Comparison of ENCODE assay signal across 15 mouse cellular contexts in the genomic region with DNA sequence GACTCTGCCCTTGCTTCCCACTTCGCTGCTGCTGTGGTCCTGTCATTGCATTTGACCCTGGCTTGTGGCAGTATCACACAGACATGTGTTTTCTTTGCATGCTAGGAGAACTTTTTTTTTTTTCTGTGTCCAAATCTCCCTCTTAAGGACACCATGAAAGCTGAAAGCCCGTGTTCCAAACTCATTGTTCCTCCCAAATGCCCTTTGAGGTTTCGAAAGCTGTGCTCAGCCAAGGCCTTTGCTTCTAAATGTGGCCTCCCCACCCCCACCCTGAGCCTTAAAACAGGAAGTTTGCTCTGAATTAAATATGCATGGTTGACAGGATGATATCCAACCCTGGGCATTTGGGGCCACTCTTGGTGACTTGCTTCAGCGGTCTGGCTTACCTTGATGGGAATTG. TPM values are rescaled to one million over a fixed set of nuclear protein-coding genes. Genes with fewer than 3 reads are reported as not detected.
A peak's percentile ranks its signal among the peaks of the same experiment; 100 is the strongest.
DNase-seq lines count a peak whose midpoint lies in the region; ATAC-seq and TF ChIP-seq lines count a peak whose summit lies in the region.
"Had no signal": no experiment of that assay in that cellular context is flagged by ENCODE, and none has a peak within 500 bp of the region (broad histone marks: within the 10 kb centered on the region; RNA-seq: fewer than 3 reads in every experiment).

No protein-coding gene starts in this region.

- no peak for ATAC-seq in kidney, postnatal 0 days (replicated peaks; ENCODE audit: low FRiP score, low read depth)
- ATAC-seq in liver, postnatal 0 days: peak; percentile 27; the same call in 1 of the 2 replicates
- ATAC-seq: forebrain, embryonic 16.5 days; intestine, embryonic 16.5 days had no signal

- peak overlapping the region; percentile 34; the same call in 1 of the 2 replicates for H3K27ac ChIP-seq in kidney, postnatal 0 days
- peak overlapping the region; percentile 60 for H3K27ac ChIP-seq in brown adipose tissue, adult 24 weeks (replicated peaks; ENCODE audit: low read depth, low read length)
- no peak overlapping the region for H3K27ac ChIP-seq in liver, postnatal 0 days (ENCODE audit: low read depth)
- H3K27ac ChIP-seq: limb, embryonic 10.5 days had no signal

- TF ChIP-seq EP300 in liver, postnatal 0 days (IDR thresholded peaks at IDR 0.05; ENCODE audit: low read depth): no peak

- no peak for TF ChIP-seq CTCF in kidney, postnatal 0 days (IDR thresholded peaks at IDR 0.05; ENCODE audit: low read depth)
- TF ChIP-seq CTCF in liver, postnatal 0 days (IDR thresholded peaks at IDR 0.05; ENCODE audit: low read depth): no peak

- H3K4me1 ChIP-seq in kidney, postnatal 0 days (replicated peaks; ENCODE audit: insufficient read depth, low read length): peaks cover 20% of the 10 kb centered on the region; the same call in 1 of the 2 replicates
- peaks cover 54% of the 10 kb centered on the region for H3K4me1 ChIP-seq in brown adipose tissue, adult 24 weeks (ENCODE audit: control insufficient read depth, insufficient read depth, insufficient read length, low read length)
- H3K4me1 ChIP-seq in liver, postnatal 0 days (ENCODE audit: insufficient read depth): peaks cover 14% of the 10 kb centered on the region

- no peak overlapping the region for H3K9ac ChIP-seq in kidney, postnatal 0 days (ENCODE audit: low read depth, low read length)
- H3K9ac ChIP-seq in liver, postnatal 0 days (replicated peaks): no peak overlapping the region

- 39% methylated on average over 4 of the region's 4 CpGs for WGBS in kidney, postnatal 0 days
- 19% methylated on average over 4 of the region's 4 CpGs for WGBS in liver, postnatal 0 days (ENCODE audit: insufficient replicate concordance)

- no peaks in the 10 kb centered on the region for H3K36me3 ChIP-seq in kidney, postnatal 0 days (ENCODE audit: insufficient read depth, low read length)
- H3K36me3 ChIP-seq in liver, postnatal 0 days (replicated peaks; ENCODE audit: insufficient read depth, low read length): no peaks in the 10 kb centered on the region

- no peaks in the 10 kb centered on the region for H3K9me3 ChIP-seq in kidney, postnatal 0 days (replicated peaks; ENCODE audit: low read length)
- H3K9me3 ChIP-seq in liver, postnatal 0 days (ENCODE audit: low read length): no peaks in the 10 kb centered on the region
- H3K9me3 ChIP-seq: limb, embryonic 10.5 days had no signal

- no peaks in the 10 kb centered on the region for H3K27me3 ChIP-seq in kidney, postnatal 0 days (ENCODE audit: insufficient read depth, low read length)
- no peaks in the 10 kb centered on the region for H3K27me3 ChIP-seq in liver, postnatal 0 days (ENCODE audit: insufficient read depth, low read length)

- no peak overlapping the region for H3K4me2 ChIP-seq in kidney, postnatal 0 days (ENCODE audit: low read length)
- H3K4me2 ChIP-seq in liver, postnatal 0 days (ENCODE audit: low read depth, low read length): no peak overlapping the region

- H3K4me3 ChIP-seq in kidney, postnatal 0 days (replicated peaks; ENCODE audit: low read depth, low read length): no peak overlapping the region
- H3K4me3 ChIP-seq in brown adipose tissue, adult 24 weeks (ENCODE audit: insufficient read depth, low read depth, low read length): no peak overlapping the region
- H3K4me3 ChIP-seq in liver, postnatal 0 days (ENCODE audit: low read depth, low read length): no peak overlapping the region
- H3K4me3 ChIP-seq: limb, embryonic 10.5 days had no signal

- no peak for DNase-seq in kidney, postnatal 0 days (ENCODE audit: low spot score)
- DNase-seq in kidney, adult 9 months: no peak
- DNase-seq in ZHBTc4 (ENCODE audit: low read depth, low spot score): peak; percentile 28
- DNase-seq in liver, postnatal 0 days: peak; percentile 35
- no peak for DNase-seq in embryo, embryonic 10 days (ENCODE audit: low spot score)
- no peak for DNase-seq in spleen, adult 12 weeks (ENCODE audit: low spot score)
- no peak for DNase-seq in layer of hippocampus, postnatal 25 days (ENCODE audit: extremely low spot score in 1 of 2, low spot score in 1 of 2)
- DNase-seq: cerebellum, postnatal 14 days; gastrocnemius, postnatal 25 days; spleen, adult 18-20 months; thymus, adult 18-20 months had no signal

RNA-seq across cellular contexts. Expression of gene Dock1, which starts 27.0 kb away (rescaled TPM):
- 23.9 and 27.6 TPM in 2 replicates for polyA plus RNA-seq in kidney, postnatal 0 days (2015; fragmentation: Nextera tagmentation; extraction: Ambion mirVana)
- polyA plus RNA-seq in brown adipose tissue, adult 24 weeks (2012; ENCODE audit: insufficient read depth, insufficient read length, missing spikeins): 14.7 and 18.6 TPM in 2 replicates
- 3.0 and 3.2 TPM in 2 replicates for polyA plus RNA-seq in liver, postnatal 0 days (2015; fragmentation: Nextera tagmentation; extraction: Ambion mirVana)
- 10 to 100 TPM; 24.6 TPM for total RNA-seq in layer of hippocampus, postnatal 25 days (2021)

Comparison
In these comparisons a context has a peak if more than half of its experiments do, and no peak if none do; other contexts are left out.
1. DNase-seq: peak in ZHBTc4 (single experiment) and liver, postnatal 0 days (single experiment); none in kidney, postnatal 0 days (single experiment), kidney, adult 9 months (single experiment), embryo, embryonic 10 days (single experiment), spleen, adult 12 weeks (single experiment) and layer of hippocampus, postnatal 25 days (0 of 2).